Mouse (Mus musculus): ENCODE data around the gene Dusp18.

GRCm38 (mm10) chr11:3912100-3912874 lies 17.2 kb downstream of the Dusp18 start:
- TF ChIP-seq CTCF (IDR thresholded peaks at IDR 0.05 in 2 of 3, conservative IDR thresholded peaks at IDR 0.05 in 1 of 3; ENCODE audit: control insufficient read depth in 1 of 3, insufficient read depth in 1 of 3, low read depth in 2 of 3, low read length in 3 of 3, poor library complexity in 1 of 3, severe bottlenecking in 1 of 3): no peak
- TF ChIP-seq MAX (IDR thresholded peaks at IDR 0.05; ENCODE audit: low read length): no peak

Data from MEL (cell line).